Mouse (Mus musculus): Measurements from ENCODE around the gene Cmas.

Gene Cmas

DNA sequence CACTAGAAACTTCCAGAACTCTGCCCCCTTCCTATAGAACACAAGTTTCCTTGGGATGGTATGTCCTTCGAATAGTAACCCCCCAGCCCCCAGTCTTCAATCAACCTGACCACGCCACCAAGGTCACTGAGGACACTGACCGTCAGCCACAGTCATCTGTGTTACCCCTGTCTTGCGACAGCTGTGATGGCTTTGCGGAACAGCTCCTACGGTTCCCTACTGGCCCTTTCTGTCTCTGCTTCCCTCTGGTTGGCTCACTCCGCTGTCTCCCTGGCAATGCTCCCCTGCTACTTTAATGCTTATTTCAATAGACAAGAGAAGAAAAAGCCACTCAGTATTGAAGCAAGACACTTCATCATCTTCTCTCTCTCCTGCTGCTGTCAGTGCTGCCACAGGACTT is 37.0 kb downstream of the Cmas start:
- DNase-seq (ENCODE audit: extremely low spot score, low spot score) = no peak

DNA sequence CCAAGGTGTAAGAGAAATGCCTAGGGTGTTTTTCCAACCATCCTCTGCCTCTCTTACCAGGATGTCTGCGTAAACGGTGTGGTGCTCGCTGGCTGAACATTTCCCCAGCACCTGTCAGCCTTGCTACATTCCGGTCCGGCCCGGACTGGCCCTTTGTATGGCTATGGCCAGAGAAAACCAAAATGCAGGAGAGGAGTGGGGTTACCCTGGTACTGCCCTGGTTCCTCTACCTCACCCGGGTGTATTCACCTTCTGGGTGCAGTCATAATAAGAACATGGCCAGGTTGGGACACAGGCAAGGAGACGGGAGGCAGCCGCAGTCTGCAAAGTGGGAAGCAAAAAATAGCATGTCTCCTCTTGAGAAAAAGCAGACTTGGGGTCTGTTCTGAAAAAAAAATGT is 38.6 kb downstream of the Cmas start:
- no peak for DNase-seq (ENCODE audit: extremely low spot score, low spot score)

DNA sequence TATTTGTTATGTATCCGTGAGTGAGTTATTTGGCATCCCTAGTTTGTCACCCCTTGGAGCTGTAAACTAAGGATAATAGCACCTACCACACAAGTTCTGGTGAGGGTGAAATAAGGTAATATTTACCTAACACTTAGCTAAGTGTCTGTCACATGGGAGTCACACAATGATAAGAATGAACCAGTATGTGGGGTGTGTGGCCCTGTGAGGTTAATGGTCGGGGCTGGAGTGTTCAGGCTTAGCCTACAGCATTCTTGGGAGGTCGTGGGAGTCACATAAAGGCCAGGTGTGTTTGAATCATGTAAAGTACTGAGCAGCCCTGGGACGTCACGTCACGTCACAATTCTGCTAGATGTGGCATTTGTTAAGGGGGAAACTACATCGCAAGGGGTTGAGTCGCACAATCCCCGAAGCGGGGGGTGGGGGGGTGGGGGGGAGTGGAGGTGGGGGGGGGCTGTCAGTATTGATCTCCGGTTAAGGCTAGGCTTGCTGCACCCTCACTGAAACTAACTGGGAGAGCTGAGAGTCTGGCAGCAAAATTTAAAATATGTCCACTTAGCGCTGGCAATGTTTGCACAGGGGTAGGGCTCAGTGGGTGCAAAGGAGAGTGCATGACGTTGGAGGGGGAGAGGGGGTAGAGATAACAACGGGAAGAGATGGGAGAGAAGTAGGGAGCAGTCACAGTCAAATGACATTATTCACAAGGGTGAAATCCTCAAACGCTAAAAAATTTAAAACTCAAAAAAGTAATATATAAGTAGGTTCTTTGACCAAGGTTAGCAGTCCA is 39.4 kb downstream of the Cmas start:
- DNase-seq (ENCODE audit: extremely low spot score, low spot score) = no peak

DNA sequence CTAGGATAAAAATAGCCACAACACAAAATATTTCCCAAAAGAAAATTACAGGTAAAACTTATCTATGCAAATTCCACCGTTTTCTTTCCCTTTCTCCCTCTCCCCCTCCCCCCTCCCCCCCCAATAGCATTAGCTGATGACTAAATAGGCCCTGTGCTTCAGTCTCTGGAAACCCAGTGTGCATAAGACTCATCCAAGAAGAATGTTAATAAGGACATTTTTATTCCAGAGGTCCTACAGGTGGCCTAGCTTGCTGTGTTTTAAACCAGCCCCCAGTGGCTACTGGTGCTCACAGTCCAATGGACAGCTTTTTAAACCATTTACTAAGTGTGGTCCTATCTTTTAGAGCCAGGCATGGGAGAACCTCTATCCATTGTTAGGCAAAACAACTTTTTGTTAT is 41.5 kb downstream of the Cmas start:
- no peak for DNase-seq (ENCODE audit: extremely low spot score, low spot score)

DNA sequence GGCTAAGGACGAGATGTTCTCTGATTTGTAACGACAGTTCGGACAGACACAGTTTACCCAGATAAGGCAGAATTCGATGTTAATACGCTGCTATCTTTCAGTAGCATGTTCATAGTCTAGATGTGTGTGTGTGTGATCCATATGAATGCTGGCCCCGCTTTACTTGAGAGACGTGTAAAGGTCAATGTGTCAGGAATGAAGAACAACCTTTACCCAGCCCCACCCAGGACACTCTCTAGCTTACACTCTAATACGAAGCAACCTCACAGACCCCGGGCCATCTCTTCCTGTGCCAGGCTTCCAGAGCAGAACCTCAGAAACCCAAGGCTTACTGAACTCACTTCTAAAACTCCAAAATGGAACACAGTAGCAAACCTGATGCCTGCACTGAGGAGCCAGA is 42.4 kb downstream of the Cmas start:
- no peak for DNase-seq (ENCODE audit: extremely low spot score, low spot score)

DNA sequence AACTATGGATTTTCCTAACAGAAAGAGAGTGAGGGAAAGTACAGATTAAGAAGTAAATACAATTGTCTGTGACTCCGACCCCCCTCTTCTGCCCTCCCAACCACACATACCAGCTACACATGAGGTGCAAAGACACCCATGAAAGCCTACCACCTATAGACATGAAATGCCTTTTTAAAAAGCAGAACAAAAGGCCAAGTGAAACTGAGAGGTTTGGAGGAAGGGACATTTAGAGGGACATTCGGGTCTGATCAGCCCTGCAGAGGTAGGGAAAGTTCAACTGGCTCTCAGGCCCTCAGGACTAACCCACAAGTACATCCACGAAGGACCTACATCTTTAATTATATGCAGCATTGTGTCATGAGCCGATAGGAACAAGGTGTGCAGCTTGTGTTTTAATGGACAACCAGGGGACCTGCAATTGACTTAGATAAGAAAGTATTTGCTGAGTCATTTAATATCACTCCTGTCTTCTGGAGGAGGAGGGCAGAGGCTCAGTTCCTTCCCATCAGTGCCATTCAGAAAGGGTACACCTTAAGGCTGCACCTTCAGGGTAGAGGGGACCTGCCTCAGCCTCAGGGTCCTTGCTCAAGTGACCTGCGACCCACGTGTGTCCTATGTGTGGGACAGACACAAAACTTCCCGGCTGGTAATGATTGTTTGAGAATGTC is 43.4 kb downstream of the Cmas start:
- DNase-seq (ENCODE audit: extremely low spot score, low spot score) = no peak

DNA sequence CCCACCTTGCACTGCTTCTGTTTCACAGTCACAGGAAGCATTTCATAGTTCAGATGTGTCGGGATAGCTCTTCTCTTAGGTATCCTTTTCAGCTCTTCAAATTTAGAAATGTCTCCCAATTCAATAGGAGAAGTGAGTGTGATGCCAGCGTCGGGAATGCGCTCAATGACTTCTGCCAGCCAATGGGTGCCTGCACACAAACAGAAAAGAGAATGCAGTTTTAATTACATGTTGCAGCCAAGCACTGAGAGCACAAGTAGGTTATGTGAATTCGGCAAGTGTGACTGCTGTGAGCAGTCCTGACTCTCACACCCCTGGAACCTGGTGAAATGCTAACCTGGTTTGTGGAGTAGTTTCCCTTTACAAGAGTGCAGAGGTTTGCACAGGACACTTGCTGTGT is 45.2 kb downstream of the Cmas start:
- DNase-seq (ENCODE audit: extremely low spot score, low spot score) = no peak

DNA sequence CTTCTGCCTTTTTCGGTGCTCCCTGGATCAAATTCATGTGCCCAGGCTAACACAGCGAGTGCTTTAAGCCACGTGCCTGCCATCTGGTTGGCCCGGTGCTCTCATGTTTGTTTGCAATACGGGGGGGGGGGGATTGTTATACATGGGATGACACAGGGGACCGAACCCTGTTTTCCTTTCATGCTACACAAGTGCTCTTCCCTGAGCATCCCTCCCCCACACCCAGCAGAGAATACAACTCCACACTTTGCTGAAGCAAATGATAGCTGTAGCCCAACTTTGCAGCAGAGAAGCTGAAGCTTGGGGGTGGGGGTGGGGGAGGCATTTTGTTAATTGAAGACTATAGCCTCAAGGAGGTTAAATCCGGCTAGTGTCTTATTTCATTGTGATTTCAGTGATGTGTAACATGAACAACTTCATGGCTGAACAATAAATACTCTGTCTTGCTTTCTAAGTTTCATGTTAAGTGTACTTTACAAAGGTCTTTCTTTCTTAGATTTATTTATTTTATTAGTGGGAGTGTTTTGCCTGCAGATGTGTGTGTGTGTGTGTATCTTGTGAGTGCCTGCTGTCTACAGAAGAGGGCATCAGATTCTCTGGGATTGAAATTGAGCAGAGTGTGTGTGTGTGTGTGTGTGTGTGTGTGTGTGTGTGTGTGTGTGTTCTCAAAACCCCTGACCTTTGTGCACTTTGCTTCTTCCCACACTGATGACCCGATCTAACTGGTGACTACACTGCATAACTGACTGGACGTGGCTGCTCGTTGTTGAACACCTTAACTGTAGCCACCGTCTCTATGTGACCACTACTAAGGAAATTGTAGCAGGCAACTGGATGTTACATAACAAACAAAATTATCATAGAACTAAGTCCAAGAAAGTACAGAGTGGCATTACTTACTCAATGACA is 46.4 kb downstream of the Cmas start:
- DNase-seq (ENCODE audit: extremely low spot score, low spot score) = no peak

DNA sequence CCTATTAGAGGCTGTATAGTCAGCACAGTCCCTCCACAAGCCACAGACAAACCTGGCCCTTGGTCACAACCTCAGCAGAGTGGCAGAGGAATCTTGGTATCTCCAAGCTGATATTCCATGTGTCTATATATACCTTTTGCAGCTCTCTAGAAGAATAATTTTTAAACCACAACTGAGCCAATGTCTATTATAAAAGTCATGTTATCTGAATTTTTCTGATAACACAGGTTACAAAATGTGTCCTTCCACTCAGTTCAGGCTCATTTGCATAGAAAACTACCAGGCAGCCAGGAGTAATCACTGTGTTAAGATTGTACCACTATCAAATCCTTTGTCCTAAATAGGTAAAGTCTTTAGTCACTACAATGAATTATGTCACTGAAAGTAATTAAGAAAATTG is 47.9 kb downstream of the Cmas start, which contains the start of gene Sult6b2:
Sult6b2 (minus strand) TSS at position 101 of the 400 bp plus-strand sequence.
- DNase-seq (ENCODE audit: extremely low spot score, low spot score) = no peak

DNA sequence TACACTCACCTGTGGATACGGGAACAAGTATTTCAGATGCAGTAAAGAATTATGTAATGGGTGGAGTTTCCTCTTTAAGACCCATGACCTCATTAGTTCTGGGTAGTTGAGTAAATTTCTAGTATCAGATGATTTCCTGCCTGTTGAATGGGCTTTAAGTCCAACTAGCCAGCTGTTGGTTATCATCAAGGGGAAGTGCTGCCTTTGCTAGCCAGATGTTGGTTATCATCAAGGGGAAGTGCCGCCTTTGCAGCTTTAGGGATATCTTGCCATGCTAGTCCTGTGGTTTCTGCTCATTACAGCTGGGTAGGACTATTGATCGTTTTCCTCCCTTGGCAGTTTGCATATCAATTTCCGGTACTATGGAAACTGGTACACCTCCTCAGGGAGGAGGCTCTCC is 49.8 kb downstream of the Cmas start:
- DNase-seq (ENCODE audit: extremely low spot score, low spot score) = no peak

DNA sequence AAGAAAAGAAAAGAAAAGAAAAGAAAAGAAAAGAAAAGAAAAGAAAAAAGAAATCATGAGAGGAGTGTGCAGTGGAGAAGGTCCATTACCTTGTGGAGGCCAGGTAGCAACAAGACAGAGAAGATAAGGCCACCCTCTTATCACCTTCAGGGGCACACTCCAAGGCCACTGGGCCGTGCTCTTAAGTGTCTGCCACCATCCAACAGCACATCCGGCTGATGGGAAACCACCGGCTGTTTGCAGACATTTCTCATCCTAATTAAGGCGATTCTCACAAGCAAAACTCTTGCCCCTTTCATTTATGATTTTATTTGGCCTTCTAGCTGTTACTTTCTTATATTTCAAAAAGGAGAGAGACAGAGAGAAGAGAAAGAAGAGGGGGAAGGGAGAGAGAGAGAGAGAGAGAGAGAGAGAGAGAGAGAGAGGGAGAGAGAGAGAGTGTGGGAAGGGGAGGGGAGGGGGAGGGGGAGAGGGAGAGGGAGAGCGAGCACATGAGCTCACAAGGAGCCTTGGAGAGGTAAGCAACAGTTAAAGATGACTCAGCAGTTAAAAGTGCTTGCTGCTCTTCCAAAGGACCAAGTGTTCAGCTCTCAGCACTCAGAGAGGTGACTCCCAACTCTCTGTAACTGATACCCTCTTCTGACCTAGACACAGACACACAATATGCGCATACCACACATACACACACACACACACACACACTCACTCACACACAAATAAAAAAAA is 53.0 kb downstream of the Cmas start:
- no peak for DNase-seq (ENCODE audit: extremely low spot score, low spot score)

DNA sequence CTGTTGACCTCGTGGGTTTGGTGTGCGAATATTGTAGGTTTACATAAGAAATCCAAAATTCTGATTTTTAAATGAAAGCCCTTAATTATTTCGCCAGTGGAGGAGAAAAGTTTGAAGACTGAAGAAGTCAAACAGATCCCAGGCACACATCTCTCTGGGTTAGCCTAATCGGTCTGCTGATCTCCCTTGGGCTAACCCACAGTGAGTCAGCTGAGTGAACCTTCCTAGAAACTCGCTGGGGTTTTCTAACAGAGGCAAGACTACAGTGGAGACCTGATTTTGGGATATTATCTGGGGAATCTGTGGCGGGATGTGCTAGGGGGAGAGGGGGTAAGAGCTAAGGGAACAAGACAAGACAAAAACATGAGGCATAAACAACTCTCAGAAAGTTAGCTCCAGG is 53.8 kb downstream of the Cmas start:
- DNase-seq (ENCODE audit: extremely low spot score, low spot score) = no peak

DNA sequence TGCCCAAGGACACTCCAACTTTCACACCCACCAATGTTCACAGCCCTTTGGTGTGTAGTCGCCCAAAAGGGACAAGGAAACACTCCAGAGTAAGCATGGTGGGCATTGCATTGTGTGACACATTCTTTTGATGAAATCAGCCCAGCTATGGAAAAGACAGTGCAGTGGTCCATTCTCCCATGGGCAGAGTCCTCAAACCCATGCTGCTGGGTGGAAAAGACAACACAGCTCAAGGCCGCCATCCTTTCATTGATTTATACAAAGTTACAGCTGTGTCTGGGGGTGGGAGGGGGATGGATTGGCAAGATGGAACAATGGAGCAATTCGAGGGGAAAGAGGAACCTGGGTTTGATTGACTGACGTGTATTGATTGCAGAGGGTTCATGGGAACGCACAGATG is 56.5 kb downstream of the Cmas start:
- DNase-seq (ENCODE audit: extremely low spot score, low spot score) = no peak

DNA sequence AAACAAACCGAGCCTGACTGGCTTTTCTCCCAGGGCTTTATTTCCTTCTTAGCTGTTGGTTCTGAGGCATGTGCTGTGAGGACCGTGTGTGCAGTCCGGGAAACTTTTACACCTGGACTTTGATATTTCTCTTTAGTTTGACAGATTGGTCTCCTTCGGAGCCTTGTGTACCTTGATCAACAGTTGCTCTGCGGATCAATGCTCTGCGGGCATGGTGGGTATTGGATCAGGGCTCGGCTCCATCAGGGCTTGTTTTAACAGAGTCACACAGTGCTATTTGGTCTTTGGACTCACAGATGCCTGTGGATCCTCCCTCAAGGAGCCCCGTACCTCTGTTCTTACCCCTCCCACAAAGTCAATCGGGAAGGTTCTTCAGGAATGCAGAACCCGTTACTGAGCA is 57.5 kb downstream of the Cmas start:
- DNase-seq (ENCODE audit: extremely low spot score, low spot score) = no peak

DNA sequence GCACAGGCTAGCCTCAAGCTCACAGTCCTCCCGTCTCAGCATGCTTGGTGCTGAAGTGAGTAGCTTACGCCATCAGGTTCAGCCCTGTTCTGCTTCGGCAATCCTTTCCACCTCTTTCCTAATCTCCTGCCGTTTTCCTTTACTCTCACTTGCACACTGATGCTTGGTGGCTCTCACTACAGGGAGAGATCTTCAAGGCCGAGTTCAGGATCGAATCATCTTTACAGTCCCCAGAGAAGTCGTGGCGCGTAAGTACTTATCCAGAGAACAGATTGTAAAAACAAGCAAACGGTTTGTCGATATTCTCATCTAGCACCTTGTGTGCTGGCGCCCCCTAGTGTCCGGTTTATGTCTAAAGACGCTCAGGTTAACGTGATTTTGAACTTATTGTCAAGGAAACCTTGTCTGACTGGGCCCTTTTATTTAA is 58.0 kb downstream of the Cmas start:
- peak; percentile 90 for DNase-seq (ENCODE audit: extremely low spot score, low spot score)

DNA sequence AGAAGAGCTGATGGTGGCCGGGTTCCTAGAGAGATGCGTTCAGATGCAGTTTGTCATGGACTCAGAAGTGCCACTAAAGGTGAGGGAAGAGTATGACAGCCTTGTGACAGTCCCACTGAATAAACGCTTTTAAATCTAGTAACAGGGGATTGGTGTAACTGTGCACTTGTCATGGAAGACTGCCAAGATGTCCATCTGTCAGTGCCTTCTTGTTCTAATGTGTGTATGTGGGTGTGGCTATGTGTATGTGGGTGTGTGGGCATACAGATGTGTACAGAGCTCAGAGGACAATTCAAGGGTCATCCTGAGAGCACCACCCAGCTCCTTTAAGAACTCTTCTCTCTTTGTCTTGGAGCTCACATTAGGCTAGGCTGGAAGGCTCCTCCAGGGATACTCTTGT is 59.0 kb downstream of the Cmas start:
- DNase-seq (ENCODE audit: extremely low spot score, low spot score) = no peak

DNA sequence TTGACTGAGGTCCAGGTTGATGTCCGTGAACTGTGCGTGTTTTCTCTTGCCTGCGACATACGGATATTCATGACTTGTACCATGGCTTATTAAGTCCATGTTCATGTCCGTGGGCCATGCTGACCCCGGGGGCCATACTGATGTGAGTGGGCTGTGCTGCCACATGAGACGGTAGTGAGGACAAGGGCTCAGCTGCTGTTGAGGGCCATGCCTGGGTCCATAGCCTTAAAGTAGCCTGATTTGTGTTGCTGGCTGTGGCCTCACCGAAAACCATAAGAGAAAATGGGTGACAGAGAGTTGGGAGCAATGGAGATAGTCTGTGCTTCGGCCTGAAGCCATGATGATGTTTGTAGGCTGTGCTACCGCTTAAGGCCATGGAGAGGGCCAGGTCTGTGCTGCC is 61.8 kb downstream of the Cmas start:
- no peak for DNase-seq (ENCODE audit: extremely low spot score, low spot score)

DNA sequence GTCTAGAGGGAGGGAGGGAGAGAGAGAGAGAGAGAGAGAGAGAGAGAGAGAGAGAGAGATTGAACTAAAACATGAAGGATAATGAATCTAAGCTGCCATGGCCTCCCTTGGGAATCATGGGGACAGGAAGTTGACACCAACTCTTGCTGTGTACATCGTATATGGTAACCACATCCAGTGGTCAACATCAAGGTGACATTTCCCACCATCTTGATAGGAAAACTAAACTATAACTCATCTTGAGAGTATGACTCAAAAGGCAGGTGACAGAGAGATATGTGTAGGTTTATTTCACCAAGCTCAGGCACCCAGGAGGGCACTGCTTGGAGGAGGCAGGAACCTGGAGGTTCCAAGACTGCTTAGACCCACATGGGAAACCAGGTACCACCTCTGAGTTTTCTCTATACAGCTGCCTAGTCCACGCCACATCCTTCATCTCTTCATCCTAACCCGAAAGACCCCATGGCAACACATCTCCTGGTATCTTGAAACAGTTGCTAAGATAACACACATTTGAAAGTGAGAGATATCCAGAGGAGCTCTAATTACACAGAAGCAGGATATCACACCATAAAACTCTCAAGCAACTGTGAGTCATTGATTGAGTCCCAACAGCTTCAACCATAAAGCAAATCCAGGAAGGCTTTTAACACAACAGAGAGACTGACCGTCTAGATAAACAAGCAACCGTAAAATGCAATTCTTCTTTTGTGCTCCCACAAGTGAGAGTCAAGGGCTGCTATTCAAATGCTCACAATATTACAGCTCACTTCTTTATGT is 66.7 kb downstream of the Cmas start:
- DNase-seq (ENCODE audit: extremely low spot score, low spot score) = no peak

Data from neural tube, embryonic 10.5 days (tissue).